Mouse (Mus musculus): Measurements from ENCODE around the gene Ptpra. TPM values are rescaled to one million over a fixed set of nuclear protein-coding genes. Genes with fewer than 3 reads are reported as not detected.
"Not testable (repeated sequence)": the region's sequence is repeated elsewhere in the genome, so short reads cannot be mapped to it uniquely, and the experiment has no call there.

Ptpra gene
- total RNA-seq, 2 experiments from 2014 or later = 68.9 to 138 TPM

DNA sequence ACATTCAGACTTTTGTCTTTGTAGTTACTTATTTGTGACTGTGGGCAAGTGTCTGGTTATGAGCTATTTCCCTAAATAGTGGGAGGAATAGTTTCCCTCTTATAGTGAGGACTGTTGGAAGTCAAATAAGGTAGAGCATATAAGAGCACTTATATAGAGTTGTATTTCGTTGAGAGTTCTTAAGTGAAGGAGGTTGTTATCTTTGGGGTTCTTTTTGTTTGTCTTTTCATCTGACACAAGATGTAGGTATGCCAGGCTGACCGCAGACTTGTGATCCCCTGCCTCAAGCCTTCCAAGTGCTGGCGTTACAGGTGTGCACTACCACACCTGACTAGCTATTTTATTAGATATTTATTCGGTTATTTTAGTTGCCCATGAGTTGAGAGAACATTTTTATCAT, 32.1 kb downstream of the Ptpra start:
- ATAC-seq (replicated peaks; ENCODE audit: poor library complexity, severe bottlenecking) = no peak

DNA sequence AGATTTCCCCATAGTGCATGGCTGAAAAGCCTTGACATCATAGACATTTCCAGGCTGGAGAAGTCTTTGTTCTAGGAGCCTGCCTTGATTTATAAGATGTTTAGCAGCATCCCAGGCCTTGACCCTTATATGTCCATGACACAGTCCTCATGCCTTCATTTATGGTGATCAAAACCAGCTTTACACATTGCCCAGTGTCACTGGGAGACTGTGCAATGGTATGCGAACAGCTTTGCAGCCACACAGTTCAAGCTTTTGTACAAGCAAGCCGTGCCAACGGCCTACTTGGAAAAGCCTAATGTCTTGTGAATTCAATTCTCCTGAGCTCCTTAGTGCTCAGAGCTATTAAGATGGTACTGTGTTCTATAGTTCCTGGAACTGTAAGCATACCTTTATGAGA, 32.6 kb downstream of the Ptpra start:
- ATAC-seq (replicated peaks; ENCODE audit: poor library complexity, severe bottlenecking) = no peak

- no peak for ATAC-seq (replicated peaks; ENCODE audit: poor library complexity, severe bottlenecking)
These were observed 34.1 kb downstream of the Ptpra start for GRCm38 (mm10) chr2:130484206-130484605.

DNA sequence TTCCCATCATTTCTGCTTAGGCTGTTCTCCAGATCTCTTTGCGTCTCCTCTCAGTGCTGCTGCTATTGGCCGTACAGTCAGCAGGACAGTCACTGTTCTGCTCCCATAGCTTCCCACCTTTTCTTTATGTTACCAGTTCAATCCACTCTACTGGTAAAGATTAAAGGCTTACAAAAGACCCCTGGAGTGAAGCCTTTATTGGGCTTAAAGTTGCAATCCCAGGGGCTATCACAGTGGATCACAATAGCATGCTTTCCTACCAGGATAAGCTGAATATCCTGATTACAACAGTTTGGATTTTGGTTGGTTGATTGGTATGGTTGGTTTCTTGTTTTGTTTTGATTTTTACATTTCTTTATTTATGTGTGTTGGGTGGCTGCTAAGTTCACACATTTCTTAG, 37.9 kb downstream of the Ptpra start:
- no peak for ATAC-seq (replicated peaks; ENCODE audit: poor library complexity, severe bottlenecking)

GRCm38 (mm10) chr2:130488600-130488999, 38.5 kb downstream of the Ptpra start:
- peak; percentile 84 for ATAC-seq (replicated peaks; ENCODE audit: poor library complexity, severe bottlenecking)

GRCm38 (mm10) chr2:130491162-130491561, 41.1 kb downstream of the Ptpra start:
- no peak for ATAC-seq (replicated peaks; ENCODE audit: poor library complexity, severe bottlenecking)

DNA sequence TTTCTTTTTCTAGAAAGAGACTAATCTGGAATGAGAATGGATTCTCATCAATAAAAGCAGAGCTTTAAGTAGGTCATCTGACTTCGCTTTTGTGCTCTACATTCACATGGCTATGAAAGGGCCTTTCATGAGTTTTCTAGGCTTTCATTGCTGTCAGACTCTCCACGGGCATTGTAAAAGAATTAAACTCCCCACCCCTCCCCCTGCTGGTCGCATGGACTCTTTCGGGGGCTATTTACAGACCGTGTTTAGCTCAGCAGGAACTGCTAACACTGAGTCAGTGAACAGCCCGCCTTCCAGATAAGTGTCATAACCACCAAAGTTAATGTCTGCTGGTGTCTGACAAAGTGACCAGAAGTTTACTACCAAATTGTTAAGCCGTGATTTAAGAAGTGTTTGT, 41.5 kb downstream of the Ptpra start:
- ATAC-seq (replicated peaks; ENCODE audit: poor library complexity, severe bottlenecking) = peak; percentile 38

GRCm38 (mm10) chr2:130495114-130495513, 45.0 kb downstream of the Ptpra start:
- ATAC-seq (replicated peaks; ENCODE audit: poor library complexity, severe bottlenecking) = not testable (repeated sequence)

GRCm38 (mm10) chr2:130496037-130496436, 46.0 kb downstream of the Ptpra start:
- no peak for ATAC-seq (replicated peaks; ENCODE audit: poor library complexity, severe bottlenecking)

DNA sequence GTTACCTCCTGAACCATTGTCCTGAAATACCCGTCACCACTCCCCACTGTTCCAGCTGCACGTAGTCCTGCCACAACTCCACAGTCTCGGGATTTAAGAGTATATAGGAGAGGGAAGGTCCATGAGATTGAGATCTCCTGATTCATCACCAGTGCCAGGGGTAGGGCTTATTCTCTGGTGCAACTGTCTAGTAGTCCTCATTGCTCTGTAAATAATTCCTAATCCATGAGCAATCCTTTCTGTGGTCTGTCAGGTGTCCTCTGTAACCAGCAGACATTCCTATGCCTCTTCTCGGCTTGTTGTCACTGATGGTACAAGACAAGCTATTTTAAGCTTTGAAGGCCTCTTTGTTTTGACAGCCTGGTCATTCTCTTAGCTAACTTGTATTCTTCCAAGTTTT, 46.9 kb downstream of the Ptpra start:
- ATAC-seq (replicated peaks; ENCODE audit: poor library complexity, severe bottlenecking) = no peak

DNA sequence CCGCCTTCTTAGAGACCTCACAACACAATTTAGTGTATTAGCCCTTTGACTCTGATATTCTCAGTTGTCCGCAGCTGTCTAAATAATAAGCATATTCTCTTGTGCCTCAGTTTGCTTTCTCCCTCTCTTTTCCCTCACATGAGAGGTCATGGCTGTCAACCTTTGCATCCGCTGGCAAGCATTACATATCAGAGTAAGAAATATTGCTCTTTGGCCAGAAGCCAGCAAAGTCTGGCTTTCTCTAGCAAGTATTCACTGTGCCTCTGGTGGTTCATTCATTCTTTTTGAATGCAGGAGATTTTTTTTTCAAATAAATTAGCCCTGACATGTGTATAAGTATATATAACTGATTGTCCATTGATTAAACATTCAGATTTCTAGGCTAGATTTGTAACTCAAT, 49.5 kb downstream of the Ptpra start:
- no peak for ATAC-seq (replicated peaks; ENCODE audit: poor library complexity, severe bottlenecking)

DNA sequence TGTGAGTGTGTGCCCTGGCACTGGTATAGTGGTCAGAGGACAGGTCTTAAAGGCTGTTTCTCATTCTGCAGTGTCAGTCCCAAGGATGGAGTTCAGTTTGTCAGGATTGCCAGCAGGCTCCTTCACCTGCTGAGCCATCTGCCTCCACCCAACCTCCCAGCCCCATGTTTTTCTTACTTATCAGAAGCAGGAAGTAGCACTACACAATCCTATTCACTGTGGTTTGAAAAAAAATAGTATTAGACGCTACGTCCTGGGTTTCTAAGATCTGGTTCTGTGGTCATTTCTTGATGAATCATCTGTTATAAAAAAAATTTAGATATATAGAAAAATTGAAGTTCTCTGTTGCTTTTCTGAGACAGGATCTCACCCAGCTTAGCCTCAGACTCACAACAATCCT, 51.5 kb downstream of the Ptpra start:
- peak; percentile 73 for ATAC-seq (replicated peaks; ENCODE audit: poor library complexity, severe bottlenecking)

DNA sequence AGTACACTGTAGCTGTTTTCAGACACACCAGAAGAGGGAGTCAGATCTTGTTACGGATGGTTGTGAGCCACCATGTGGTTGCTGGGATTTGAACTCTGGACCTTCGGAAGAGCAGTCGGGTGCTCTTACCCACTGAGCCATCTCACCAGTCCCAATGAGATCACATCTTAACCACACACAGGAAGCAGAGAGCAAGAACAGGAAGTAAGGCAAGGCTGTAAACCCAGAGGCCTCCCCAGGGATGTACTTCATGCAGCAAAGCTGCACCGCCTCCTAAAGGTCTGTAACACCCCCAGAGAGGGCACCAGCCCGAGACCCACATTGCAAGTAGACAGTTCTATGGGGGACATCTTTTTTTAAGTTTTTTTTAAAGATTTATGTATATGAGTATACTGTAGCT, 61.5 kb downstream of the Ptpra start:
- peak; percentile 35; the same call in 1 of the 2 replicates for ATAC-seq (replicated peaks; ENCODE audit: poor library complexity, severe bottlenecking)

DNA sequence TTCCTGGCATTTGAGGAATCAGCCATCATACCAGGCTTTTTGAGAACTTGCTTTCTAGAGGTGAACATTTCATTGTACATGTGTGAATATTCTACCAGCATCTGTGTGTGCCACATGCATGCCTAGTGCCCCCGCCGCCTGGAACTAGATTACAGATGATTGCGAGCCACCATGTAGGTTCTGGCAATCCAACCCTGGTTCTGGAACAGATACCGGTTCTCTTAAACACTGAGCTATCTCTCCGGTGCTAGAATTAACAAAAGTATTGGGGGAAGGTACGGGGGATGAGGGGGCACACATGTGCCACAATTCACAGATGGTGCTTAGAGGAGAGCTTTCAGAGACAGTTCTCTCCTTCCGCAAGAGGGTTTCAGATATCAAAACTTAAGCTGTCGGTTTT, 63.8 kb downstream of the Ptpra start:
- no peak for ATAC-seq (replicated peaks; ENCODE audit: poor library complexity, severe bottlenecking)

DNA sequence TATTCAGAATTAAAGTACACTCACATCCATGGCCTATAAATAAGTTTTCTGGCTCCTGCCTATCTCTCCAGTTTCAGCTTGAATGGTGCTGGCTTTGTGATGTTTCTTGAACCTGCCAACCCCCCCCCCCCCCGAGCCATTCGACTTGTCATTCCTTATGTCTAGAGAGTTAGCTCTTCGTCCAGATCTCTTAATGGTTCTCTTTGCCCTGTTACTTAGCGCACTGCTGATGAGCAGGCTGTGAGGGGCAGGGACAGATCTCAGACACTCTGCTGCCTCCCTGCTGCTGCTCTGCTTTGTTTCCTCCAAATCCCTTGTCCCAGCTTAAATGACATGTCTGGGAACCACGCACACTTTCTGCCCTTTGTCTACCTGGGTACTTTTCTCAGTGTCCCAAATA, 65.7 kb downstream of the Ptpra start:
- ATAC-seq (replicated peaks; ENCODE audit: poor library complexity, severe bottlenecking) = no peak

- no peak for ATAC-seq (replicated peaks; ENCODE audit: poor library complexity, severe bottlenecking)
These were observed 71.8 kb downstream of the Ptpra start for GRCm38 (mm10) chr2:130521927-130522326.

DNA sequence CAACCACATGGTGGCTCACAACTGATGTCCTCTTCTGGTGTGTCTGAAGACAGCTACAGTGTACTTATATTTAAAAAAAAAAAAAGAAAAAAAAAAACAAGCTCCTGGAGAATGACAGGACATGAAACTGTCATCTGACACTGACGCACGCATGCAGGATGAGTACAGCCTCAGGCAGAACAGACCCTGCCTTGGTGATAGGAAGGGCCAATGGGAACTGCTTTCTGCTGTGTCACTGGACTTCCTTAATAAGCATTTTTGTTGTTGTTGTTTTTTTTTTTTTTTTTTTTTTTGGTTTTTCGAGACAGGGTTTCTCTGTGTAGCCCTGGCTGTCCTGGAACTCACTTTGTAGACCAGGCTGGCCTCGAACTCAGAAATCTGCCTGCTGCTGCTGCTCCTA, 75.4 kb downstream of the Ptpra start:
- not testable (repeated sequence) for ATAC-seq (replicated peaks; ENCODE audit: poor library complexity, severe bottlenecking)

DNA sequence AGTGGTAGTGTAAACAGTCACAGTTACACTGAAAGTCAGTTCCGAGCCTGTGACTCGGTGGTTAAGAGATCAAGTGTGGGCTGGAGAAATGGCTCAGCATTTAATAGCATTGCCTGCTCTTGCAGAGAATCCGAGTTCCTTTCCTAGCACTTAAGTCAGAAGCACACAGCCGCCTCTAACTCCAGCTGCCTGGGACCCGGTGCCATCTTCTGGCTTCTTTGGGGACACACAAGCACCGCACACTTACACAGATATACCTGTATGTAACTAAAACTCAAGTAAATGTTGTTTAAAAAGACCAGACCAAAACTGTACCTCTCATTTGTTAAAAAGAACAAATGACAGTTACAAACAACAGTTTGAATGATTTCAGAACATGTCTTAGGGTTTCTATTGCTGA, 78.4 kb downstream of the Ptpra start:
- no peak for ATAC-seq (replicated peaks; ENCODE audit: poor library complexity, severe bottlenecking)

GRCm38 (mm10) chr2:130529290-130529689, 79.2 kb downstream of the Ptpra start:
- no peak for ATAC-seq (replicated peaks; ENCODE audit: poor library complexity, severe bottlenecking)

- ATAC-seq (replicated peaks; ENCODE audit: poor library complexity, severe bottlenecking) = no peak
These were observed 79.8 kb downstream of the Ptpra start for GRCm38 (mm10) chr2:130529925-130530324.

- no peak for ATAC-seq (replicated peaks; ENCODE audit: poor library complexity, severe bottlenecking)
These were observed 82.1 kb downstream of the Ptpra start for GRCm38 (mm10) chr2:130532201-130532600.

GRCm38 (mm10) chr2:130535017-130535416, 84.9 kb downstream of the Ptpra start:
- no peak for ATAC-seq (replicated peaks; ENCODE audit: poor library complexity, severe bottlenecking)

- no peak for ATAC-seq (replicated peaks; ENCODE audit: poor library complexity, severe bottlenecking)
These were observed 86.8 kb downstream of the Ptpra start for GRCm38 (mm10) chr2:130536890-130537289.

Data from granulocyte monocyte progenitor cell, adult 5-6 weeks (primary cell).